10 mouse cellular contexts compared by ENCODE assay signal in the genomic region with DNA sequence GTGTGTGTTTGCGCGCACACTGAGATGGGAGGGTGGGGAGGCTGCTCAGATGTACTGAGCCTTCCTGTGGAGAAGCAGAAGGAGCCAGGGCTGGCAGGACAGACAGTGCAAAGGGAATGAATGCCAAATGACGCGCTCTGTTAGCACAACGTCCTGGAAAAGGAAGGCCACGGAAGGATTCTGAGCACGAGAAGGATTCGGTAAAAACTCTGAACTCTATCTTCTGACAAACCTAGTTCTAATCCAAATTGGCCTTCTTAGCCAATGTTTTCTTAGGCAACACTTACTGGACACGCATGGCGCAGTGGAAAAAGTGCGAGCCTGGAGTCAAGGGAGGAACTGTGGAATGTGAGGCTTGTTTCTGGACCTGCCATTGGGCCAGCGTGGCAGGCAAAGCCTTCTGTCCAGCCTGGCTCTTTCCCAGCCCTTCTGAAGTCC.
A peak's percentile ranks its signal among the peaks of the same experiment; 100 is the strongest.
DNase-seq lines count a peak whose midpoint lies in the region; ATAC-seq lines count a peak whose summit lies in the region.
"Had no signal": no experiment of that assay in that cellular context is flagged by ENCODE, and none has a peak within 500 bp of the region (broad histone marks: within the 10 kb centered on the region; RNA-seq: fewer than 3 reads in every experiment).

No protein-coding gene starts in this region.

- no peak overlapping the region for H3K4me3 ChIP-seq in heart, embryonic 10.5 days
- no peak overlapping the region for H3K4me3 ChIP-seq in intestine, embryonic 16.5 days (ENCODE audit: low read length)
- H3K4me3 ChIP-seq: forebrain, embryonic 12.5 days had no signal

- H3K9ac ChIP-seq in intestine, embryonic 16.5 days (ENCODE audit: low read depth, low read length), result no peak overlapping the region
- H3K9ac ChIP-seq: forebrain, embryonic 12.5 days had no signal

- H3K36me3 ChIP-seq in heart, embryonic 10.5 days, result no peaks in the 10 kb centered on the region
- no peaks in the 10 kb centered on the region for H3K36me3 ChIP-seq in intestine, embryonic 16.5 days (ENCODE audit: control insufficient read depth, insufficient read depth, low read length)
- H3K36me3 ChIP-seq: forebrain, embryonic 12.5 days had no signal

- no peaks in the 10 kb centered on the region for H3K27me3 ChIP-seq in heart, embryonic 10.5 days (ENCODE audit: insufficient read depth, poor library complexity, severe bottlenecking)
- H3K27me3 ChIP-seq in intestine, embryonic 16.5 days (replicated peaks; ENCODE audit: control insufficient read depth, insufficient read depth, low read length), result no peaks in the 10 kb centered on the region
- H3K27me3 ChIP-seq: forebrain, embryonic 12.5 days had no signal

- peak; percentile 97 for DNase-seq in heart, adult 11 months
- DNase-seq in heart, embryonic 10.5 days (ENCODE audit: low spot score), result no peak
- DNase-seq in adipocyte (ENCODE audit: low spot score) (peak; percentile 45), liver (no peak)
- DNase-seq in cerebellum, postnatal 25 days, result peak; percentile 65 to 71
- peak; percentile 13 to 19 for DNase-seq in layer of hippocampus, adult 8-10 months (ENCODE audit: low spot score in 2 of 2)

- no peak overlapping the region for H3K27ac ChIP-seq in heart, embryonic 10.5 days
- no peak overlapping the region for H3K27ac ChIP-seq in intestine, embryonic 16.5 days (ENCODE audit: low read length)
- H3K27ac ChIP-seq: forebrain, embryonic 12.5 days; kidney, postnatal 0 days had no signal

- H3K9me3 ChIP-seq in heart, embryonic 10.5 days, result no peaks in the 10 kb centered on the region
- no peaks in the 10 kb centered on the region for H3K9me3 ChIP-seq in intestine, embryonic 16.5 days (ENCODE audit: control insufficient read depth, low read length)
- H3K9me3 ChIP-seq: forebrain, embryonic 12.5 days had no signal

- no peak for ATAC-seq in inflammation-experienced regulatory T-cells, adult 6 months
- ATAC-seq in intestine, embryonic 16.5 days, result no peak

- H3K4me2 ChIP-seq in intestine, embryonic 16.5 days (ENCODE audit: low read depth, low read length), result no peak overlapping the region
- H3K4me2 ChIP-seq: forebrain, embryonic 12.5 days had no signal

- WGBS in heart, embryonic 10.5 days, result 83% methylated on average over 12 of the region's 12 CpGs
- 87% methylated on average over 12 of the region's 12 CpGs for WGBS in intestine, embryonic 16.5 days

- H3K4me1 ChIP-seq in heart, embryonic 10.5 days, result no peaks in the 10 kb centered on the region
- no peaks in the 10 kb centered on the region for H3K4me1 ChIP-seq in intestine, embryonic 16.5 days (ENCODE audit: control insufficient read depth, insufficient read depth, low read length)
- H3K4me1 ChIP-seq: forebrain, embryonic 12.5 days had no signal

Comparison
In these comparisons a context has a peak if more than half of its experiments do, and no peak if none do; other contexts are left out.
1. DNase-seq: peak in heart, adult 11 months (single experiment), adipocyte (single experiment), cerebellum, postnatal 25 days (2 of 2) and layer of hippocampus, adult 8-10 months (2 of 2); none in heart, embryonic 10.5 days (single experiment) and liver (single experiment).